Mouse (Mus musculus) ovary, postnatal 36 days (tissue): ENCODE results near the gene Lrrc71.

ENCODE experiments used
- DNase-seq: peaks from one replicate; pipeline ENCODE4 v3.0.0; 2022; ENCODE audit warnings: low spot score, mixed read lengths

Lrrc71 gene

DNA sequence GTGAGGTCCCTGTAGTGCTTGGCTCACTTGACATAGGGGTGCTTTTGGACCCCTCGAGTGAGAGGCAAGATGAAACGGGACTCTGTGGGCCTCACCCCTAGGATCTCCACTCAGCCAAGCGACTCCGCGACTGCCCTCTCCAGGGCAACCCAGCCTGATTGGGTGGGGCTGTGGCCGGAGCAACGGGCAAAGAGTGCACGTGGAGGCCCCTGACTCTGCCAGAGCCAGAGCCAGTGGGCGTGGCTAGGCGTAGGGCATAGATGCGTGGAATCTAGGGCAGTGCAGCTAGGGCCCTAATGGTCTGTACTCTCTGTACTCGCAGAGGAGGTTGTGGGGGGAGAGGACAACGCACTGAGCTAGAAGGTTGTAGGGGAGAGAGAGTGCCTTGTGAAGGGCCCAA is at the start of gene Lrrc71:
Gene Lrrc71, minus strand, starts transcription at position 195 of the 400 bp plus-strand sequence.
- peak; percentile 46 for DNase-seq

DNA sequence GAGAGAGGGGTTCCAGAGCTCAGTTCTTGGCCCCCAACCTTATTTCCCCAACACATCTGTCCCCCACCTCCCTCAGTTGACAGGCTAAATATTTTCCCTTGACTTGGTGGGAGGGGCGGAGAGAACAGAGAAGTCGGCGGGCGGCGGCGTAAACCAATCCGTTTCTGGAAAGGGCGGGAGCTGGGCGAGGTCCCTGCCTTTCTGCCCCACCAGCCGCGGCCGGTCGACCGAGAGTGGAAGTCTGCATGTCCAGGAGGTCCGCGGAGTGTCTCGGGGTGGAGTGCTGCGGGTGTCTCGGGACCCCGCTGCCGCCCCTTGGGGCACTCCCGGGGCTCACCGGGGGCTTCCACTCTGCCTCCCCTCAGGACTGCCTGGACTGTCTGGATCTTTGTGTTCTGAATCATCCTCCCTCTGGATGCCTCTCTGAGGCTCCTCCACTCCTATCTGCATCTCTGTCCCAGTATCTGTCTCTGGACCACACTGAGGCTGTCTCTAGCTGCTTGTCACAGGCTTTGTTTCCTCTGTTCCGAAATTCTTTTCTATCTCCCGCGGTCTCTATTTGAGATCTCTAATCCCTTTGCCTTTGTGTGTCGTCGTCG is 48.4 kb upstream of the Lrrc71 start, which contains the start of gene Insrr:
Gene Insrr, plus strand, starts transcription at position 216 of the 599 bp plus-strand sequence.
- DNase-seq = peak; percentile 41

DNA sequence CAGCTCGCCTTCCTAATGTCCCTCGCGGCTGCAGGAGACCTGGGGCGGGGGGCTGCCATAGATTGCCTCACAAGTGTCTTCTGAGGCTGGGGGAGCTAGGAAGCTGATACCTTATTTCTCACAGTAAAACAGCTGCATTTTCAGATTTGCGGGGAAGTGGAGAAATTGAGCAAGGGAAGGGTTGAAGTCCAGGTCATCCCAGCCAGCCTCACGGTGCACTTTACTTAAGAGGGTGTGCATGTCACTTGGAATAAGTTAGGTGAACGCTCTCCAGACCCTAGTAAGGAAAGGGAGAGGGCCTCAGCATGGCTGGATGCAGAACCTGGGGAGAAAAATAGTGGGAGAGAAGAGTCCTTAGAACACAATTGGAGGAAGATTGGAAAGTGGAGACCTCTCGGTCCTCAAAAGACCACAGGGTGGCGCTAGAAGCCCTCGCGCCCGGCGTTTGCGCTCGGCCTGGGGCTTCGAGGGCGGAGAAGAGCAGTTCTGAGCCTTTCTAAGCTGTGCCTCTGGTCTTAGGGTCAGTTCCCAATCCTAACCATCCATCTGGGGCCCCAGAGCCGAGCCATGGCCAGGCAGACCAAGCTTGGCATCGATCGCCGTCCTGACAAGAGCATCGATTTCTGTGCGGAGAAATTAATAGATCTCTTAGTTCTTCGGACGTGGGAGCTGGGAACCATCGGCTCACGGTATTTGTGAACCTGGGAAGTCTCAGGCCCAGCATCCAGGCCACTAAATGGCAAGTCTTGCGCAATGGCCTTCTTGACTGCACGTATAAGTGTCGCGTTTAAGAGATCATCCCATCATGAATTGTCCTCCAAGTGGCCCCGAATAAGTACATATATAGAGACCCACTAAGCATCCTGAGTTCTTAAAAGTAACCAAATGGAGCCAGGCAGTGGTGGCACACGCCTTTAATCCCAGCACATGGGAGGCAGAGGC is 47.2 kb upstream of the Lrrc71 start:
- DNase-seq = peak; percentile 59

DNA sequence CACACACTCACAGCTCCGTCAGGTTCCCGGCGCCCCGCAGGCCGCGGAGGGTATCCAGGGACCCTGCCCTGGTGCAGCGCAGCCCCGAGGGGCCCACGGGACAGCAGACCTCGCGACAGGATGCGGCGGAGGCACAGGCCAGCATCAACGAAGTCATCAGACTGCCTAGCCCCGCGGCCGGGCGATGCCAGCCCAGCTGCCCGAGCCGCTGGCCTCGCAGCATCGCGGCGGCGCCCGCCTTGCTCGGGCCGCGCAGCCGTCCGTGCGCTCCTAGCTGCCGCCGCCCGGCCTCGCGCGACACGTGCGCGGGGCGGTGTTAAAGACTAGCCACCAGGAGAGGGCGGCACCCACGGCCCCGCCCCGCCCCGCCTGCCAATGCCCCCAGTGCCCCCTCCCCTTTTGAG is 46.5 kb upstream of the Lrrc71 start, which contains the start of gene Ntrk1:
Gene Ntrk1, minus strand, starts transcription at position 241 of the 404 bp plus-strand sequence.
- DNase-seq = no peak

DNA sequence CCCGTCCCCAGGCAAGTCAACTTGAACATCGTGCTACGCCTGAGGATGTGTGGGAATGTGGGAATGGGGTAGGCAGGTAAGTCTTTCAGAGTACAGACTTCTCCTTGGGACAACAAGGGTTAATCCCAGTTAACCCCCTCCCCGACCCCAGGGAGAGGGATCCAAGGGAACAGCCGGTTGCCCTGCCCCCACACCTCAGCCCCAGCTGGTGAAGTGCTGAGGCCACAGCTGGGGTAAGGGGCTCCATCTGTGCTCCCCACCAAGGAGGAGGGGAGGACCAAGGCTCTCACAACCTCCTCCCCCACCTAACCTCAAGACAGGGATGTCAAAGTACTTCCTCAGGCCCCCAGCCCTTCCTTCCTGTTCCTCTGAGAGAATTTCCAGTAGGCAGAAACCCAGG is 41.3 kb upstream of the Lrrc71 start:
- no peak for DNase-seq

DNA sequence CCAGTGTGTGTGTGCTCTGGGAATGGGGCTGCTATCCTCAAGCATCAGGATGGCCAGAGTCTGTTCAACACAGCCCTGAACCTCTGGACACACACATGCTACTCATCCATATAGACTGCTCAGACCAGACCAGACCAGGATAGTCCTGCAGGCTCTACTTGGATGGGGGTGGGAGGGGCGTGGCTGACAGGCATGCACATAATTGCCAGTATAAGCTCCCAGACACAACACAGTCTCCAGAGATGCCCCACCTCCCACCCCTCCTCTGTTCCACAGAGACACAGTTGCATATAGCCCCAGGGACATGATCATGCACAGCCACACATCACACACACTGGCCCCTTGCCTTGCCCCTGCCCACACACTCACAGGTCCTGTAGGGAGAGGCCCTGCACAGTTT is 40.8 kb upstream of the Lrrc71 start:
- DNase-seq = no peak

DNA sequence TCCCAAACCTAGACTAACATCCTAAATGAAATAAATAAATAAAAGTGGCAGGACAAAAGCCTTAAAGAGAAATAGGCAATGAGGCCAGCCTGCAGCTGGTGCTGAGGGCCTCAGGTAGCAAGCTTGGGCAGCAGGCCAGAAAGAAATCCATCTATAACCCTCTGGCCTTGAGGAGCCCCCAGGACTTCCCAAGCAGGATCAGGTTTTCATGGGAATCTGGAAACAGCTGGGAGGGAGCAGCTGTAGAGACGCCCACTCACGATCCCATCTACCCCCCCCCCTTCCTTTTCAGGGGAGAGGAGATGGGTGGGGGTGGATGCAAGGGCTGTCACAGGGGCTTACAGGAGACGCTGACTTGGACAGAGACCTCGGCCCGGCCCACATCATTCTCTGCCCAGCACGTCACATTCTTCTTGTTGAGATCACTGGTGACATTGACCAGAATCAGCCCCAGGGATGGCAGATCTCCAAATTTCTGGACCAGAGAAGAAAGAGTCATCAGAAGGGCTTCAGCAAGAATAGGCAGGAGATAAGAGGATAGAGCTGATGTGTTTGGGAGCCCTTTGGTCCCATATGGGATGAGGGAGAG is 37.3 kb upstream of the Lrrc71 start:
- no peak for DNase-seq

DNA sequence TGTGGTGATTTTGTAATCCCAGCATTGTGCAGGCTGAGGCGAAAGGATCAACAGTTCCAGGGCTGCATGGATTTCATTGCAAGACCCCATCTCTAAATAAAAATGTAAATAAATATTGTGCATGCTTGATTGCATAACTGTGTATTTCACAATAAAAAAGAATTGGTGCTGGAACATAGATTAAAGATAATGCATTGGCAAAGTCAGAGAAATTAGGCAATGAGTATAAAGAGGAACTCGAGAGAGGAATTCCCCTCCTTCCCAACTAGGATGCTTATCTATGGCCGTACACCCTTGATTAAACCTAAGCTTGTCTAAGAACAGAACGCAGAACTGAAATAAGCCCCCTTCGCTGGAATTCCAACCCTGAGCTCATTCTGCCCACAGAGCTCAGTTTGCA is 36.7 kb upstream of the Lrrc71 start:
- no peak for DNase-seq

DNA sequence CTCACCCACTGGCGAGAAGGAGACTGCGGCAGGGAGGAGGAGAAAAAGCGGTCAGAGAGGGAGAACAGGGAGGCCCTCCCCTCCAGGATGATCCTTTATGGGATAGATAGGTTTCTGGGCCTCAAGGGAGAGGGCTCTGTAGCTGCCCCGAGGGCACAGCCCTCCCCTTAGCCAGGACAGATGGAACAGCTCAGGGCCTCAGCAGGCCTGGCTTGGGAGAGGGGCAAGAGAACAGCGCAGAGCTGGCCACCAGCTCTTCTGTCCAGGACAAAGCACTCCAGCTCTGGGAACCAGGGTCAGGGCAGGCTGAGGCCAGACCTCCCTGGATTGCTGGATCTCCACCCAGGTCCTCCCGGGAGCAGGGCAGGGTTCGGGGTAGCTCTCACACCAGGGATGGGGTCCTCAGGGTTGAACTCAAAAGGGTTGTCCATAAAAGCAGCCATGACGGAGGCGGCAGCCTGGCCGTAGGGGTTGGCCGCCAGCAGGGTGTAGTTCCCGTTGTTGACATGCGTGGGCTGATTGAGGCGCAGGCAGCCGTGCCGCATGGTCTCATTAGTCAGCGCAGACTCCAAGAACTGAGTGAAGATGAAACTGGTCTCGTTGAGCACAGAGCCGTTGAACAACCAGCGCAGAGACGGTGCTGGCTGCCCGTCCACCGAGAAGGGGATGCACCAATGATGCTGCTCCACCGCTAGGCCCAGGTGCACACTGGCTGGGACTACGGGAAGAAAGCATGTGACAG is 35.0 kb upstream of the Lrrc71 start:
- DNase-seq = no peak

DNA sequence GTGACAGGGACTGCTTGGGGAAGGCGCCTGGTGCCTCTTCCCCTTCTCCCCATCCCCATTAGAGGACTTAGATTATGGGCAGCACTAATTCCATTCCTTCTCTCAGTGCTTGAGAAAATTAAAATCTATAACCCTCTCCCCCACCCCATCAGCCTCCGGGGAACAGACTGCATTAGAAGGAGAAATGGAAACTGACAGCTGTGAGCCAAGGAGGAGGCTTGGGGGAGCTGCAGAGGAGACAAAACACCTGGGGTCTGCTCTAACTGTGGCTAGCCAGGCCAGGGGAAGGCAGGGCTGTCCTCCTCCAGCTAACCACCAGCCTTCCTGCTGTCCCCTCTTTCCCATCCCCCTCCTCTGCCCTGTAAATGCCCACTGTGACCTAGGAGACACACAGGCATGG is 30.7 kb upstream of the Lrrc71 start:
- no peak for DNase-seq

DNA sequence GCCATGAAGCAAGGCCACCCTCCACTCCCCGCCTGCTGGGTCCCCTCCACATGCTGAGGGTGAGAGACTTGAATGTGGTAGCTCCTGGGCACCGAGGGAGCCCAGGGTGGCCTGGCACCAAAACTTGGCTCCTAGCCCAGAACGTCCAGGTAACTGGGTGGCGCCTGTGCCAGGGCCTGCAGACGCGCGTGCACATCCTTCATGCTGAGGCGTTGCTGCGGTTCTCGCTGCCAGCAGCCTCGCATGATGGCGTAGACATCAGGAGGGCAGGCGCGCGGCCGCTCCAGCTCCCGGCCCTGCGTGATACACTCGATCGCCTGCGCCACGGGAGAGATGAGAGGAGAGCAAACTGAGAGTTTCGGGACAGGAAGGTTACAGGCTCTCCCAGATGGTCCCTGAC is 29.9 kb upstream of the Lrrc71 start:
- no peak for DNase-seq

DNA sequence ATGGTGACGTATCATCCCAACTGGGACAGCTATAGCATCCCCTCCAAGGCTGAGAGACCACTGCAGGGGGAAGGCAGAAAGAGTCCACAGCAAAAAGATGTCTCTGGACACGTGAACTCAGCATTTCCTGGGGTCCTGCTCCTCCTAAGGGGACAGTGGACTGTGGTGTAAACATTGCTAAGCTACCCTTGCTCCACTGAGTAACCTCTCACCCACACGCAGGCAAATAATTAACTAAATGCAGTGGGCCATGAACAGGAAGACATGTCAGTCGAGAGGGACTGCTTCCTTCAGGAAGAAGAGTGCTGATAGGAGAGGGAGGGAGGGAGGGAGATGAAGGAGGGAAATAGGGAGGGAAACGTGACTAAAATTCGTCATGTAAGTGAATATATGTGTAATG is 22.7 kb upstream of the Lrrc71 start:
- DNase-seq = no peak

DNA sequence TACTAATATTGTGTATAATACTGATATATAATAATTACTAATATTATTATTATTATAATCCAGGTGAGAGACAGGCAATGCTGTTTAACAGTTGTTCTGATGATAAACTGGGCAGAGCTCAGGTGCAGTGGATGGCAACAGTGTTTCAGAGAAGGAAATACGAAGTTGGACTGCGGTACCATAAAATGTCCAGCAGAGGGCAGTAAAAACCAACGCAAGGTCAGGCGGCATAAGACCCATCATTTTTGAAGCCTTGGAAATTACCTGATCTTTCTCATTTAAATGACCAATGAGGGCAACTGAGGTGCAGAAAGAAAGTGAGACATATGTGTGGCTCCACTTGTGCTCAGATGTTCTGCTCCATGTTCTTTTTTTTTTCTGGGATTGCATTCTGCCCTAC is 21.9 kb upstream of the Lrrc71 start:
- DNase-seq = no peak

DNA sequence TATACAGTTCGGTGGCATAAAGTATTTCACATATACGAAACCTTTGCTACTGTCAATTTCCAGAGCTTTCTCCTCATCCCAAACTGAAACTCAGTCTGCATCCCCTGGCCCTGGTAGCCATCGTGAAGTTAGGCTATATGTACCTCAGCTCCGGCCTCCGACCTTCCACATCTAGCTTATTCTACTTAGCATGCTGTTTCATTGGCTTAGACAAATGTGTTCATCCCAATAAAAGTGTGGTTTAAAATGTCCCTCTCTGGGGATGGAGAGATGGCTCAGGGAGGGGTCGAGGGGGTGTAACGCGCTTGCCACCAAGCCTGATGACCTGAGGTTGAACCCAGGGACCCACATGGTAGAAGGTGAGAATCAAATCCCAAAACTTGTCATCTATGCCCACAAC is 21.1 kb upstream of the Lrrc71 start:
- no peak for DNase-seq

DNA sequence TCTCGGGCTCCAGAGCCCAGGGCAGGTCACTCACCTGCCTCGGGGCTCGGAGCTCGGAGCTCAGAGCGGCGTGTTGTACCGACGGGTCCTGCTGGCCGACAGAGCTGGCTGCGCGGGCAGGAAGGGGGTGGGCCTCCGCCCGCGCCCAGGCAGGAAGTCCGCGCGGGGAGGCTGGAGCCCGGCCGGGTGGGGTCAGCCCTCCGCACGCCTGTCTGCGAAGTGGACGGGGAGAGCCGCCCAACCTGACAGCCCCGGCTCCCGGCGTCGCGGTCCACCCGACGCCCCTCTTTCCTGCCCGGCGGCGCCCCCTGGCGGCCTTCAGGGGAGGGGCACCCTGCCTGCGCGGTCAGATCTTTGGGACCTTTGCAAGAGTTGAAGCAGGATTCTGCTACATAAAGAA is 20.4 kb upstream of the Lrrc71 start:
- DNase-seq = peak; percentile 84

DNA sequence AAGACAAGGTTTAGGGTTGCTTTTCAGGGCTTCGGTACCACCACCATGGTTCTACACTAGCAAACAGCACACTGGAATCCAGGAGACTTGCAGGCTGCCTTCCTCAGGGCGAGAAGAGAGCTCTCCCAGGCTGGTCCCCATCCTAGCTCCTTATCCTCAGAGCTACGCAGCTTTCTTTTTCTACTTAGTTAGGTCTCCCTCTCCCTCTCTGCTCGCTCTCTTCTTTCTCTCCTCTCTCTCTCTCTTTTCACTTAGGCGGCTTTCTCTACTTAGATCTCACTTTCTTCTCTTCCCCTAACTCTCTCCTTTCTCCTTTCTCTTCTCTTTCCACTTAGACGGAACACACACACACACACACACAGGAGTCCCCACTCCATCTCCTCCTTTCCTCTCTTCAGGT is 20.0 kb upstream of the Lrrc71 start:
- no peak for DNase-seq

DNA sequence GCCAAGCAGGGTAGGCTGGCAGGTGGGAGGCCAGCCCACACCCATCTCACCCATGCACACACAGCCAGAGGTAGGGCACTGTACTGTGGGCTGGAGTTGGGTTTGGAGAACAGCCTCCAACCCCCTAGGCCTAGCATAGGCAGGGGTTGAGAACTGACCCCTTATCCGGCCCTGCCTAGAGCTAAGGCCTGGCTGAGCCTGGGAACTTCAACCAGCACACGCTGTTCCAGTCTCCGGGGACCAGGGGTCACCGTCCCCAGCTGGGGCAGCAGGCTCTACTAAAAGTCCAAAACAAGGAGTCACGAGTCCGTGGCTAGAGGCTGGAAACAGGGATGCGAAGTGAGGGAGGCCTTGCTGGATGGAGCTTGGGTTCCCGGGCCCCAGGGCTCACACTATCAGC is 19.3 kb upstream of the Lrrc71 start:
- DNase-seq = no peak

DNA sequence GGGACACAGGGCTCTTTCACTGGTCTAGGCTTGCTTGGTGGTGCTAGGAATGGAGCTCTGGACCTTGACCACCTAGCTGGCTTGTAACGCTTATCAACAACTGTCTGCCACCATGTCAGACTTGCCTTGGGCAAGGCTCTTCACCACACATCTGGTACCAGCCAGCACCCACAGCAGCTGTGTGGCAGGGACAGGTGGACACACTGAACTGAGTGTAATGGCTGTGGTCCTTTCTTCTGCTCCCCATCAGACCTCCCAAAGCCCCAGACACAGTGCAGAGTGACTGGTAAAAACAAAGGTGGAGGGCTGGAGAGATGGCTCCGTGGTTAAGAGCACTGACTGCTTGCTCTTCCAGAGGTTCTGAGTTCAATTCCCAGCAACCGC is 17.9 kb upstream of the Lrrc71 start:
- DNase-seq = no peak

DNA sequence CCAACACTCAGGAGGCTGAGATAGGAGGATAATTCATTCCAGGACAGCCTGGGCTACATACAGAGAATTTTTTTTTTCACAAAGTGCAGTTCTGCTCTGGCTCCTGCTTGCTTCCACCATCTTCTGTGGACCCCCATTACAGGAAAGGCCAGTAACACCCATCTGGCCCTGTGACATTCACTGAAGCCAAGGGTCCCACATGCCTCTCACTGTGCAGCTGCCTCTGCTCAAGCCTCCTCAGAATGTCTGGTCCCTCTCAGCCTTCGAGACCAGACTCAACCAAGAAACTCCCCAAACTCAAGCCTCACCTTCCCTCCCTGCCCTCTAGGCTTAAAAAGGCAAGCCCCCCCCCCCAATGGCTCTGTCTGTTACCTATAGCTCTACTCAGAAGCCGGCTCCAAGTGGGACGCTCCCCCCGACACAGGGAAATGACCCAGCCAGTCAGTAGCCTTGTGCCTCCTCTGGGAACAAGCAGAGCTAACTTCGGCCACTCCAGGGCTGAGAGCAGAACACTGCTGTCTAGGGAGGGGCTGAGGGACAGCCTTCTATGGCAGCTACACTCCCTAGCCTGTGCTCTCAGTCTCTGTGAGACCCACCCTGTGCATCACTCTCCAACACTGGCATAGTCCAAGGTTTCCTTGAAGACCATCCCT is 17.3 kb upstream of the Lrrc71 start:
- no peak for DNase-seq

DNA sequence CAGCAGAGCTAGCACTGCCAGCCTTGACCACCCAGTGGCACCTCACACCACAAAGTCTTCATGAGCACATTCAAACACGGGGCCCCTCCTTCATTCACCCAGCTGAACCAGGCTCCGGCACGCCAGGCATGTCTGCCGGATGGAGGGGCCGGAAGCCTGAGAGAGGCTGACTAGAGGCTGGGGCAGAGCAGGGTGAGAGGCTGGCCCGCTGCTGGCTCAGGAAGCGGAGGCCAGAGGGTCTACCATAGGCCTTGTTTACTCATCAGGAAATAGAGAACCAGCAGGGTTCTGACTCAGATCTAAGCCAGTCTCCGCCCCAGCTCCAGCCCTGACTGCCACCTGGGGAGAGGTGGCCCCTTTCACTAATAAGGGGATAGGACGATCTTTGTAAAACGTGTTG is 16.7 kb upstream of the Lrrc71 start:
- DNase-seq = no peak

DNA sequence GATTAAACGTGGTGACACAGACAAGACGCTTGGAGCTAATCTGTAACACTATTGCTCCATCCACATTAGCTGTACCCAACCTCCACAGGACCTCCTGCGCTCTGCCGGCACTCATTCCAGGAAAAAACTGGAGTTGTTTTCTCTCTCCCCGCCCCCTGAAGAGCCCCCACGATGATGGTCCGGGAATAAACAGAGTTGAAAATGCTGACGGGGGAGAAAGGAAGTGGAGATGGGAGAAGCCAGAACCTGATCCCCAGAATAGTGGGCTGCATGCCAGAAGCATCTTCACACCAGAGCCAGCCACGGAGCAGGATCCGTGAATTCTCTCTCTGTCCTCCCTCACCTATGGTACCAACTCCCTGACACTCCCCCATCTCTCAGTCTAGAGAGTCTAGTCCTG is 16.1 kb upstream of the Lrrc71 start:
- no peak for DNase-seq
